In the genomic region with DNA sequence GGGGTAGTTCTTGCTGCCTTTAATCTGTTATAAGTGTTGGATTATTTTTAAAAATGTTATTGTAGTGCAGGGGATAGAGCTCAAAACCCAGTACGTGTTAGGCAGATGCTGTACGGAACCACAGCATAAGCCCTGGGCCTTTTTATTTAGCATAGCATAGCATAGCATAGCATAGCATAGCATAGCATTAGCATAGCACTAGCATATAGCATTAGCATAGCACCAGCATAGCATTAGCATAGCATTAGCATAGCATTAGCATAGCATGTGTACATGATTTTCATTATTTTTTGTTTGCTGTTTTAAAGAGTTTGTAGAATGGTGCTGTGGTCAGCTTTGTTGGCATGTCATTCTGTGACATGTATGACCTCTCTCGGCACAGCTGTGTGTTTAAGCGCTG, we compare ENCODE assay signal across 18 mouse cellular contexts. TPM values are rescaled to one million over a fixed set of nuclear protein-coding genes. Genes with fewer than 3 reads are reported as not detected.
DNase-seq lines count a peak whose midpoint lies in the region; ATAC-seq and TF ChIP-seq lines count a peak whose summit lies in the region.
"Had no signal": no experiment of that assay in that cellular context is flagged by ENCODE, and none has a peak within 500 bp of the region (broad histone marks: within the 10 kb centered on the region; RNA-seq: fewer than 3 reads in every experiment).

No protein-coding gene starts in this region.

- no peak overlapping the region for H3K27ac ChIP-seq in forebrain, postnatal 0 days (ENCODE audit: low read depth, low read length)
- no peak overlapping the region for H3K27ac ChIP-seq in forebrain, embryonic 10.5 days
- 0 out of 2 replicates have a peak overlapping the region, but pooled peaks have one; percentile 38 for H3K27ac ChIP-seq in liver, embryonic 15.5 days (replicated peaks)
- no peak overlapping the region for H3K27ac ChIP-seq in liver, embryonic 12.5 days
- no peak overlapping the region for H3K27ac ChIP-seq in midbrain, embryonic 16.5 days (ENCODE audit: low read length)
- H3K27ac ChIP-seq in midbrain, embryonic 13.5 days, result no peak overlapping the region
- H3K27ac ChIP-seq: embryonic facial prominence, embryonic 10.5 days; heart, embryonic 10.5 days; hindbrain, embryonic 13.5 days; intestine, embryonic 15.5 days had no signal

- H3K36me3 ChIP-seq in forebrain, postnatal 0 days (ENCODE audit: insufficient read depth), result peaks cover 50% of the 10 kb centered on the region
- peaks cover 63% of the 10 kb centered on the region for H3K36me3 ChIP-seq in forebrain, embryonic 10.5 days (replicated peaks)
- H3K36me3 ChIP-seq in liver, embryonic 15.5 days (replicated peaks), result peaks cover 27% of the 10 kb centered on the region
- peaks cover 59% of the 10 kb centered on the region for H3K36me3 ChIP-seq in liver, embryonic 12.5 days
- H3K36me3 ChIP-seq in midbrain, embryonic 16.5 days (ENCODE audit: control insufficient read depth, insufficient read depth, low read length), result peaks cover 31% of the 10 kb centered on the region
- H3K36me3 ChIP-seq in midbrain, embryonic 13.5 days, result peaks cover 65% of the 10 kb centered on the region

- no peak overlapping the region for H3K4me2 ChIP-seq in forebrain, postnatal 0 days (ENCODE audit: low read depth)
- no peak overlapping the region for H3K4me2 ChIP-seq in liver, embryonic 15.5 days
- H3K4me2 ChIP-seq in liver, embryonic 12.5 days, result no peak overlapping the region
- no peak overlapping the region for H3K4me2 ChIP-seq in midbrain, embryonic 16.5 days (ENCODE audit: low read length)
- no peak overlapping the region for H3K4me2 ChIP-seq in midbrain, embryonic 13.5 days (replicated peaks)
- H3K4me2 ChIP-seq: hindbrain, embryonic 13.5 days; intestine, embryonic 15.5 days had no signal

- no peak overlapping the region for H3K9ac ChIP-seq in forebrain, postnatal 0 days
- H3K9ac ChIP-seq in liver, embryonic 15.5 days, result no peak overlapping the region
- H3K9ac ChIP-seq in liver, embryonic 12.5 days, result no peak overlapping the region
- H3K9ac ChIP-seq in midbrain, embryonic 16.5 days (ENCODE audit: low read depth, low read length), result no peak overlapping the region
- H3K9ac ChIP-seq in midbrain, embryonic 13.5 days (replicated peaks), result no peak overlapping the region
- H3K9ac ChIP-seq: hindbrain, embryonic 13.5 days; intestine, embryonic 15.5 days had no signal

- ATAC-seq in forebrain, postnatal 0 days, result peak; percentile 72
- ATAC-seq in liver, embryonic 15.5 days (ENCODE audit: insufficient read depth), result no peak
- no peak for ATAC-seq in liver, embryonic 12.5 days
- ATAC-seq in midbrain, embryonic 16.5 days, result 0 out of 2 replicates have a peak, but pooled peaks have one; percentile 37
- no peak for ATAC-seq in midbrain, embryonic 13.5 days
- ATAC-seq: intestine, embryonic 15.5 days had no signal

- no peaks in the 10 kb centered on the region for H3K9me3 ChIP-seq in forebrain, postnatal 0 days (ENCODE audit: low read length)
- H3K9me3 ChIP-seq in forebrain, embryonic 10.5 days, result no peaks in the 10 kb centered on the region
- H3K9me3 ChIP-seq in liver, embryonic 15.5 days (replicated peaks), result no peaks in the 10 kb centered on the region
- no peaks in the 10 kb centered on the region for H3K9me3 ChIP-seq in liver, embryonic 12.5 days (replicated peaks)
- no peaks in the 10 kb centered on the region for H3K9me3 ChIP-seq in midbrain, embryonic 16.5 days (replicated peaks; ENCODE audit: control insufficient read depth, low read length, poor library complexity, severe bottlenecking)
- no peaks in the 10 kb centered on the region for H3K9me3 ChIP-seq in midbrain, embryonic 13.5 days
- H3K9me3 ChIP-seq: embryonic facial prominence, embryonic 10.5 days; heart, embryonic 10.5 days; hindbrain, embryonic 13.5 days; intestine, embryonic 15.5 days had no signal

- H3K27me3 ChIP-seq in forebrain, postnatal 0 days (ENCODE audit: insufficient read depth, low read length), result no peaks in the 10 kb centered on the region
- no peaks in the 10 kb centered on the region for H3K27me3 ChIP-seq in forebrain, embryonic 10.5 days (ENCODE audit: poor library complexity, severe bottlenecking)
- no peaks in the 10 kb centered on the region for H3K27me3 ChIP-seq in liver, embryonic 15.5 days
- H3K27me3 ChIP-seq in liver, embryonic 12.5 days (replicated peaks), result no peaks in the 10 kb centered on the region
- no peaks in the 10 kb centered on the region for H3K27me3 ChIP-seq in midbrain, embryonic 16.5 days (ENCODE audit: control insufficient read depth, insufficient read depth, low read depth, low read length)
- no peaks in the 10 kb centered on the region for H3K27me3 ChIP-seq in midbrain, embryonic 13.5 days
- H3K27me3 ChIP-seq: hindbrain, embryonic 13.5 days; intestine, embryonic 15.5 days had no signal

- no peaks in the 10 kb centered on the region for H3K4me1 ChIP-seq in forebrain, postnatal 0 days (ENCODE audit: insufficient read depth)
- 0 out of 2 replicates have a peak, but pooled peaks cover 8% of the 10 kb centered on the region for H3K4me1 ChIP-seq in forebrain, embryonic 10.5 days
- peaks cover 11% of the 10 kb centered on the region for H3K4me1 ChIP-seq in liver, embryonic 15.5 days (replicated peaks)
- peaks cover 12% of the 10 kb centered on the region; the same call in 1 of the 2 replicates for H3K4me1 ChIP-seq in liver, embryonic 12.5 days
- no peaks in the 10 kb centered on the region for H3K4me1 ChIP-seq in midbrain, embryonic 16.5 days (ENCODE audit: control insufficient read depth, insufficient read depth, low read length)
- 0 out of 2 replicates have a peak, but pooled peaks cover 4% of the 10 kb centered on the region for H3K4me1 ChIP-seq in midbrain, embryonic 13.5 days (replicated peaks)
- H3K4me1 ChIP-seq: heart, embryonic 10.5 days; hindbrain, embryonic 13.5 days; intestine, embryonic 15.5 days had no signal

- no peak overlapping the region for H3K4me3 ChIP-seq in forebrain, postnatal 0 days (ENCODE audit: low read depth, low read length)
- no peak overlapping the region for H3K4me3 ChIP-seq in forebrain, embryonic 10.5 days
- no peak overlapping the region for H3K4me3 ChIP-seq in liver, embryonic 15.5 days (replicated peaks)
- H3K4me3 ChIP-seq in liver, embryonic 12.5 days, result no peak overlapping the region
- H3K4me3 ChIP-seq in midbrain, embryonic 16.5 days (ENCODE audit: low read depth, low read length), result no peak overlapping the region
- H3K4me3 ChIP-seq in midbrain, embryonic 13.5 days (replicated peaks), result no peak overlapping the region
- H3K4me3 ChIP-seq: embryonic facial prominence, embryonic 10.5 days; heart, embryonic 10.5 days; hindbrain, embryonic 13.5 days; intestine, embryonic 15.5 days had no signal

- no peak for TF ChIP-seq CTCF in forebrain, postnatal 0 days (IDR thresholded peaks at IDR 0.05; ENCODE audit: low read depth)

- 71% methylated on average over 4 of the region's 4 CpGs for WGBS in forebrain, postnatal 0 days
- WGBS in forebrain, embryonic 10.5 days, result 94% methylated on average over 4 of the region's 4 CpGs
- 85% methylated on average over 4 of the region's 4 CpGs for WGBS in liver, embryonic 15.5 days (ENCODE audit: insufficient replicate concordance)
- WGBS in liver, embryonic 12.5 days (ENCODE audit: insufficient replicate concordance), result 83% methylated on average over 4 of the region's 4 CpGs
- 69% methylated on average over 4 of the region's 4 CpGs for WGBS in midbrain, embryonic 16.5 days
- WGBS in midbrain, embryonic 13.5 days, result 75% methylated on average over 4 of the region's 4 CpGs

- DNase-seq in forebrain, postnatal 0 days, result peak; percentile 3
- no peak for DNase-seq in forebrain, embryonic 10.5 days (ENCODE audit: extremely low spot score, low spot score)
- DNase-seq: adrenal gland, adult 2 months; adrenal gland, postnatal 25 days; cerebellum, adult 2 months; cerebellum, postnatal 10 days; gastrocnemius, postnatal 10 days; heart, adult 18-20 months; heart, postnatal 10 days; heart, postnatal 4 days had no signal

RNA-seq across cellular contexts. Expression of a gene that starts 4.4 kb away (rescaled TPM):
- 5.2 and 6.5 TPM in 2 replicates for total RNA-seq in forebrain, postnatal 0 days (2014; rRNA removed)
- polyA plus RNA-seq in forebrain, postnatal 0 days (2015; fragmentation: Nextera tagmentation; extraction: Ambion mirVana), result 4.9 and 6.8 TPM in 2 replicates
- 8.1 and 8.2 TPM in 2 replicates for polyA plus RNA-seq in forebrain, embryonic 10.5 days (2016; fragmentation: Nextera tagmentation; extraction: Ambion mirVana)
- polyA plus RNA-seq in liver, embryonic 15.5 days (2015; fragmentation: Nextera tagmentation; extraction: Ambion mirVana), result 4.6 and 4.8 TPM in 2 replicates
- polyA plus RNA-seq in liver, embryonic 12.5 days (2016; fragmentation: Nextera tagmentation; extraction: Ambion mirVana), result 6.1 and 6.6 TPM in 2 replicates
- 8.2 TPM in 2 replicates for polyA plus RNA-seq in midbrain, embryonic 16.5 days (2015; fragmentation: Nextera tagmentation; extraction: Ambion mirVana)
- 11.5 and 11.6 TPM in 2 replicates for polyA plus RNA-seq in midbrain, embryonic 13.5 days (2015; fragmentation: Nextera tagmentation; extraction: Ambion mirVana)

RNA-seq across cellular contexts. Expression of a gene that starts 51.8 kb away (rescaled TPM):
- 72.0 and 99.0 TPM in 2 replicates for total RNA-seq in forebrain, postnatal 0 days (2014; rRNA removed)
- polyA plus RNA-seq in forebrain, postnatal 0 days (2015; fragmentation: Nextera tagmentation; extraction: Ambion mirVana), result 43.9 and 59.1 TPM in 2 replicates
- 47.5 and 49.2 TPM in 2 replicates for polyA plus RNA-seq in forebrain, embryonic 10.5 days (2016; fragmentation: Nextera tagmentation; extraction: Ambion mirVana)
- 12.5 and 13.7 TPM in 2 replicates for polyA plus RNA-seq in liver, embryonic 15.5 days (2015; fragmentation: Nextera tagmentation; extraction: Ambion mirVana)
- 18.7 and 18.9 TPM in 2 replicates for polyA plus RNA-seq in liver, embryonic 12.5 days (2016; fragmentation: Nextera tagmentation; extraction: Ambion mirVana)
- polyA plus RNA-seq in midbrain, embryonic 16.5 days (2015; fragmentation: Nextera tagmentation; extraction: Ambion mirVana), result 72.8 and 79.1 TPM in 2 replicates
- polyA plus RNA-seq in midbrain, embryonic 13.5 days (2015; fragmentation: Nextera tagmentation; extraction: Ambion mirVana), result 64.4 and 67.1 TPM in 2 replicates

Comparison
In these comparisons a context has a peak if more than half of its experiments do, and no peak if none do; other contexts are left out.
1. ATAC-seq: peak in forebrain, postnatal 0 days (single experiment) and midbrain, embryonic 16.5 days (single experiment); none in liver, embryonic 15.5 days (single experiment), liver, embryonic 12.5 days (single experiment) and midbrain, embryonic 13.5 days (single experiment).